Mouse (Mus musculus) limb, embryonic 13.5 days (tissue): ENCODE measurements around the gene Myl4. TPM values are rescaled to one million over a fixed set of nuclear protein-coding genes. Genes with fewer than 3 reads are reported as not detected.

Experiments used
- ATAC-seq: fragments of 200-750 bp; cut with Nextera tagmentation; 2 replicates; pipeline ENCODE4 v1.8.0; 2017; ENCODE audit warnings: low read depth, moderate number of reproducible peaks, moderate TSS enrichment; ENCODE audit not compliant: low FRiP score
- H3K27ac ChIP-seq: fragments of 300-500 bp; sonication (generic); 2 replicates; pipeline ENCODE4 v1.5.1; 2015; ENCODE audit warnings: inconsistent platforms, mild to moderate bottlenecking, moderate library complexity
- H3K27me3 ChIP-seq: fragments of 300-500 bp; sonication (generic); 2 replicates; pipeline ENCODE4 v1.6.1; 2015; ENCODE audit warnings: mild to moderate bottlenecking, inconsistent platforms
- H3K36me3 ChIP-seq: fragments of 300-500 bp; sonication (generic); 2 replicates; pipeline ENCODE4 v1.6.1; 2015; ENCODE audit warnings: inconsistent platforms, mild to moderate bottlenecking, moderate library complexity
- H3K4me1 ChIP-seq: fragments of 300-500 bp; sonication (generic); 2 replicates; pipeline ENCODE4 v1.6.1; 2015; ENCODE audit warnings: inconsistent platforms
- H3K4me2 ChIP-seq: fragments of 300-500 bp; sonication (generic); replicated peaks from 2 replicates; pipeline ENCODE4 v1.6.1; 2015; ENCODE audit warnings: inconsistent platforms, mild to moderate bottlenecking, moderate library complexity
- H3K4me3 ChIP-seq: fragments of 300-500 bp; sonication (generic); 2 replicates; pipeline ENCODE4 v1.5.1; 2015; ENCODE audit warnings: moderate library complexity, mild to moderate bottlenecking, inconsistent platforms
- H3K9ac ChIP-seq: fragments of 300-500 bp; sonication (generic); 2 replicates; pipeline ENCODE4 v1.6.1; 2015; ENCODE audit warnings: mild to moderate bottlenecking, inconsistent platforms
- H3K9me3 ChIP-seq: fragments of 300-500 bp; sonication (generic); 2 replicates; pipeline ENCODE4 v1.6.1; 2016; ENCODE audit warnings: inconsistent platforms
- WGBS: fragments of 180-500 bp; shearing (Covaris S2); methylation state at CpG from one replicate; pipeline ENCODE4 v1.1.7; 2015; 5-methylcytosine and 5-hydroxymethylcytosine counted together
- polyA plus RNA-seq: library from polyadenylated mRNA; unstranded; fragments of >200 nt; fragmentation: Nextera tagmentation; extraction: Ambion mirVana; gene quantifications from 2 replicates; pipeline ENCODE4 v1.2.1, GENCODE M21; 2015

The Myl4 gene
- polyA plus RNA-seq, 1 experiment from 2014 or later = 131 TPM

GRCm38 (mm10) chr11:104627616-104628301, 77.3 kb downstream of the Myl4 start:
- H3K9me3 ChIP-seq = no peaks in the 10 kb centered on the region
- no peak overlapping the region for H3K4me2 ChIP-seq
- no peak overlapping the region for H3K4me3 ChIP-seq
- no peaks in the 10 kb centered on the region for H3K36me3 ChIP-seq
- no peak overlapping the region for H3K9ac ChIP-seq
- H3K27me3 ChIP-seq = no peaks in the 10 kb centered on the region
- 59% methylated on average over 11 of the region's 11 CpGs for WGBS
- H3K4me1 ChIP-seq = peaks cover 18% of the 10 kb centered on the region
- no peak for ATAC-seq
- H3K27ac ChIP-seq = no peak overlapping the region

DNA sequence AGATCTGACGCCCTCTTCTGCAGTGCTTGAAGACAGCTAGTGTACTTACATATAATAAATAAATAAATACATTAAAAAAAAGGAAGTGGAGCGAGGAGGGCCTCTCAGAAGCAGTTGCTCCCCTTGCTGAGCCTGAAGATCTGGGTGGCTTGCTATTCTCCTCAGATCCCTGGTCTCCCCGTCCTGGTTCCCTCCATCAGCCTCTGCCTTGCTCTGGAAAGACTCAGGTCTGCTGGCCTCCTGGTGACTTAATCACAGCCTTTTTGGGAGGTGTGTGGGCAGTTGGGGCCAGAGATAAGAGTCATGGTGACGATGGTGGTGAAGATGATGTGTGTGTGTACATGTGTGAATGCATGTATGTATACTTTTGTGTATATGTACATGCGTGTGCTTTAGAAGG, 78.1 kb downstream of the Myl4 start:
- WGBS = 83% methylated on average over 5 of the region's 5 CpGs
- Histone ChIP-seq H3K36me3 (no peaks in the 10 kb centered on the region), H3K4me3 (no peak overlapping the region), H3K4me2 (no peak overlapping the region), H3K27ac (no peak overlapping the region), H3K9me3 (no peaks in the 10 kb centered on the region), H3K9ac (no peak overlapping the region), H3K4me1 (peaks cover 18% of the 10 kb centered on the region), H3K27me3 (no peaks in the 10 kb centered on the region)
- ATAC-seq = no peak

DNA sequence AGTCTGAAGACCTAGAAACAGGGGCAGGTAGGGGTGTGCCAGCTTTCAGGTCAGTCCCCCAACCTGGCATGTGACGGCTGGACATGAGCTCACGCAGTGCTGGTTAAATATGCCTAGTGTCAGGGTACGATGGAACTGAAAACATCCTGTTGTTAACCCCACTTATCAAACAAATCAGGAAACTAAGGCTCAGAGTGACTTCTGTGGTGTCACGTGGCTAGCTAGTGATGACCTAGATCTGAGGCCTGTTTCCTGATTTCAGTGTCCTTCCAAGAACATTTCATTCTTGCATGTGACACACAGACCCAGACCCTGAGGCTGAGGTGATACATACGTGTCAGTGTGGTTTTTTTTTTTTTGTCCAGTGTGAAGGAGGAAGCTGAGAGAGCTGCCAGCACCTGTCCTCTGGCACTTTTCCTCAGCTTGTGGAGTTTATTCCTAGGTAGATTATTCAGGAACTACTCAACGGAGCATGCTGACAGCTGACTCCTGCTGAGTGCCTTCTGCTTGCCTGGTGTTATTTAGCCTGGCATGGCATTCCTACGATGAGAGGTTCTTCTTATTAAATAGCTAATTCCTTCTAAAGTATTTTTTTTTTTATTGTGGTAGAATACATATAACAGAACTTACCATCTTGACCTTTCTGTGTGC, 79.8 kb downstream of the Myl4 start:
- Histone ChIP-seq H3K4me1 (peaks cover 9% of the 10 kb centered on the region), H3K4me2 (no peak overlapping the region), H3K36me3 (no peaks in the 10 kb centered on the region), H3K27me3 (no peaks in the 10 kb centered on the region), H3K9ac (no peak overlapping the region), H3K4me3 (no peak overlapping the region), H3K9me3 (no peaks in the 10 kb centered on the region), H3K27ac (no peak overlapping the region)
- WGBS = 74% methylated on average over 7 of the region's 7 CpGs
- ATAC-seq = no peak

- 61% methylated on average over 1 of the region's 1 CpGs for whole genome bisulfite sequencing
These were observed 80.8 kb downstream of the Myl4 start for GRCm38 (mm10) chr11:104631306-104631705.

DNA sequence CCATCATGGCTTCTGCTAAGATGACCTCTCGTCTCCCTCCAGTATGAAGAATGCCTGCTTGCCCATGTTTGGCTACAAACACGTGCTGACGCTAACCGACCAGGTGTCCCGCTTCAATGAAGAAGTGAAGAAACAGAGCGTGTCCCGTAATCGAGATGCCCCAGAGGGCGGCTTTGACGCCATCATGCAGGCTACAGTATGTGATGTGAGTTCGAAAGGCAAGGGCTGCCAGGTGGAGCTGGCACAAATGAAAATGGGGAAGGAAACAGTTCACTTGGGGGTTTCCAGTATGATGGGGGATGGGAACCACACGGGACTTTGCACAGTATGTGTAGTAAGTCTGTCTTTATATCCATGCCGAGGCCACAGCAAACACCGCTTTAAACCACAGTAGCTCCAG, 86.5 kb downstream of the Myl4 start:
- no peak overlapping the region for H3K4me3 ChIP-seq
- no peaks in the 10 kb centered on the region for H3K27me3 ChIP-seq
- H3K4me2 ChIP-seq = no peak overlapping the region
- H3K27ac ChIP-seq = no peak overlapping the region
- ATAC-seq = no peak
- no peaks in the 10 kb centered on the region for H3K4me1 ChIP-seq
- no peaks in the 10 kb centered on the region for H3K9me3 ChIP-seq
- WGBS = 89% methylated on average over 14 of the region's 14 CpGs
- no peak overlapping the region for H3K9ac ChIP-seq
- H3K36me3 ChIP-seq = no peaks in the 10 kb centered on the region

More at GRCm38 (mm10) chr11:104631306-104631705, 80.8 kb downstream of the Myl4 start:
- Histone ChIP-seq H3K27me3 (no peaks in the 10 kb centered on the region), H3K4me2 (no peak overlapping the region), H3K27ac (no peak overlapping the region), H3K4me3 (no peak overlapping the region), H3K9me3 (no peaks in the 10 kb centered on the region), H3K36me3 (no peaks in the 10 kb centered on the region), H3K4me1 (no peaks in the 10 kb centered on the region), H3K9ac (no peak overlapping the region)
- no peak for ATAC-seq

DNA sequence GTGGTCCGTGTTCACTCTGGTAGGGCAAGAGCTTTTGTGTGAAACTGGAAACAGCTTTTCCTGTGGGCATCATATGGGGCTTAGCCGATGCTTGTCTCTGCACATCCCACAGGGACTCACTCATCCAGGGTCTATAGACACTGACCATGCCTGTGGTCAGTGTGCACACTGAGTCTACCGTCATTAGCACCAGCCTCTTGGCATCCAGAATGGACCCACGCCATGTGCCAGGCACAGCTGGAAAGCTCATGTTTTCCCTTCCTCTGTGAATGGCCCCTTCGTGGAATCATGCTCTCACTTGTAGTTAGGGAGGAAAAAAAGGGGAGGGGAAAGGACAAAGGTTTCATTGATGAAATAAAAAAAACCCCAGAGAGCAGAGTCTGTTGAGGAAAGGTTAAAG, 87.5 kb downstream of the Myl4 start:
- H3K27me3 ChIP-seq = no peaks in the 10 kb centered on the region
- H3K4me1 ChIP-seq = no peaks in the 10 kb centered on the region
- H3K36me3 ChIP-seq = no peaks in the 10 kb centered on the region
- no peak overlapping the region for H3K27ac ChIP-seq
- H3K9me3 ChIP-seq = no peaks in the 10 kb centered on the region
- no peak overlapping the region for H3K4me2 ChIP-seq
- H3K9ac ChIP-seq = no peak overlapping the region
- no peak overlapping the region for H3K4me3 ChIP-seq
- ATAC-seq = no peak
- 62% methylated on average over 5 of the region's 5 CpGs for WGBS

- no peak overlapping the region for H3K4me2 ChIP-seq
These were observed 88.4 kb downstream of the Myl4 start for GRCm38 (mm10) chr11:104638906-104639305.

DNA sequence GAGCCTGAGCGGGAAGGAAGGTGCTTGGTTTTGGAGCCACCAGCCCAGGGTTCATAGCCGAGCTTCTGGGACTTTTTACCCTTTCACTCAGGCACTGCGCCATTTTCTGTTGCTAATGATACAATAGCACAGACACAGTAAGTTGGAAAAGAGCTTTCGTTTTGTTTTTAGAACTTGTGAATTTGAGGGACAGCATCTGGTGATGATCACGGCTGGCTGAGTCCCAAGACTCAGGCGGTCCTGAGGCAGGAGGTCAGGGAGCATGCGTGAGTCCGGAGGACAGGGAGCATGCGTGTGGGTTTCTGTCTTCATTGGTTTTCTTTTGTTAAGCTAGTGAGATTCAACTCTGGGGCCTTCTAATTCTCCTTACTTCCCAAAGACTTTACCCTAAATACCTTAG, 89.2 kb downstream of the Myl4 start:
- H3K27ac ChIP-seq = no peak overlapping the region
- H3K4me2 ChIP-seq = no peak overlapping the region
- no peaks in the 10 kb centered on the region for H3K36me3 ChIP-seq
- H3K4me1 ChIP-seq = no peaks in the 10 kb centered on the region
- no peak overlapping the region for H3K4me3 ChIP-seq
- 83% methylated on average over 9 of the region's 9 CpGs for WGBS
- H3K9ac ChIP-seq = no peak overlapping the region
- no peak for ATAC-seq
- no peaks in the 10 kb centered on the region for H3K9me3 ChIP-seq
- no peaks in the 10 kb centered on the region for H3K27me3 ChIP-seq

More at GRCm38 (mm10) chr11:104638906-104639305, 88.4 kb downstream of the Myl4 start:
- WGBS = 74% methylated on average over 2 of the region's 2 CpGs
- Histone ChIP-seq H3K27ac (no peak overlapping the region), H3K9ac (no peak overlapping the region), H3K4me3 (no peak overlapping the region), H3K36me3 (no peaks in the 10 kb centered on the region), H3K9me3 (no peaks in the 10 kb centered on the region), H3K4me1 (no peaks in the 10 kb centered on the region), H3K27me3 (no peaks in the 10 kb centered on the region)
- ATAC-seq = no peak

DNA sequence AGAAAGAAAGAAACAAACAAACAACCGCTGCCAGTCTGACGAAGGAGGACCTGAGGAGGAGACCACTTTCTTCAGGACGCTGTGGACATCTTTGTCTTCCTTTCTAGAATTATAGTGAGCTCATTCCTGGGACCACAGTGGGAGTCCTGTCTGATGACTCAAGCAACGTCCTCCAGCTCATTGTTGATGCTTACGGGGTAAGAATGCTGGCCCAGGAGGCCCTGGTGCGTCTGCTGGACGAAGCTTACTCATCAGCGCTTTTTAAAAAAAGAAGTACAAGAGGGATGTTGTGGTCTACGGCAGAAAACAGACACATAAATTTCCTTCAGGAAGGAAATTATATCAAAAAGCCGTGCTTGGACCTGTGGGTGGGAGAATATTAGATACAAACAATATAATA, 90.4 kb downstream of the Myl4 start:
- no peak overlapping the region for H3K4me2 ChIP-seq
- WGBS = 85% methylated on average over 10 of the region's 10 CpGs
- H3K9ac ChIP-seq = no peak overlapping the region
- ATAC-seq = no peak
- H3K36me3 ChIP-seq = no peaks in the 10 kb centered on the region
- H3K27me3 ChIP-seq = no peaks in the 10 kb centered on the region
- no peaks in the 10 kb centered on the region for H3K9me3 ChIP-seq
- H3K27ac ChIP-seq = no peak overlapping the region
- H3K4me3 ChIP-seq = no peak overlapping the region
- H3K4me1 ChIP-seq = no peaks in the 10 kb centered on the region

DNA sequence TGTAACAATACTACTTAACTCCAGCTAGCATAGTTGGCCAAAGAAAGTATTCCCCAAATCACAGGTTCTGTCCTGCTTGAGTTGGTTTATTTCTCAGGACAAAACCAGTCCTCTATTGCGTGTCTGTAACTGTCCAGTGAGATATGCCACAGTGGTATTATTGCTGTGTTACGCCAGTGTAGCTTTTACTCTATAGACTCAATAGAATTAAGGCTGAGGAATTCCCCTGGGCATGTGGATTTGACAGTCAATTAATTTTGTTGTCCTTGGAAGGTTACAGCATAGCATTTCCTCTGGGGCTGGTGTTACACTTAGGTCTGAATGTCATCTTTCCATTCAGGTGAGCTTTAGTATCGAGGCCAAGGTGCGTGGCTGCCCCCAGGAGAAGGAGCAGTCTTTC, 92.8 kb downstream of the Myl4 start:
- no peak for ATAC-seq
- no peaks in the 10 kb centered on the region for H3K9me3 ChIP-seq
- WGBS = 79% methylated on average over 4 of the region's 4 CpGs
- H3K36me3 ChIP-seq = no peaks in the 10 kb centered on the region
- no peak overlapping the region for H3K9ac ChIP-seq
- H3K4me1 ChIP-seq = no peaks in the 10 kb centered on the region
- no peak overlapping the region for H3K4me3 ChIP-seq
- no peak overlapping the region for H3K27ac ChIP-seq
- no peak overlapping the region for H3K4me2 ChIP-seq
- no peaks in the 10 kb centered on the region for H3K27me3 ChIP-seq
